Mouse (Mus musculus): ENCODE measurements around the gene Ly6g6c. TPM values are rescaled to one million over a fixed set of nuclear protein-coding genes. Genes with fewer than 3 reads are reported as not detected.

The Ly6g6c gene
- polyA plus RNA-seq, 1 experiment, result 146 TPM

GRCm38 (mm10) chr17:35058911-35059892, 6.0 kb upstream of the Ly6g6c start, which contains the start of gene Ddah2:
TSS of gene Ddah2 (plus strand) at chr17:35059035.
- Histone ChIP-seq H3K4me1 (ENCODE audit: control insufficient read depth, insufficient read depth, low read length) (peaks cover 23% of the 10 kb centered on the region), H3K27me3 (ENCODE audit: control insufficient read depth, insufficient read depth, low read length) (no peaks in the 10 kb centered on the region), H3K4me3 (ENCODE audit: control insufficient read depth, low read depth, low read length) (peak within 1 kb of the TSS; percentile 84), H3K27ac (ENCODE audit: control insufficient read depth, insufficient read depth, low read depth, low read length) (peak within 1 kb of the TSS; percentile 50), H3K36me3 (ENCODE audit: control insufficient read depth, insufficient read depth, low read length) (no peaks in the 10 kb centered on the region)
- TF ChIP-seq POLR2A (IDR thresholded peaks at IDR 0.05; ENCODE audit: control insufficient read depth, low read depth, low read length), result no peak; the same call in 1 of the 2 replicates
- TF ChIP-seq CTCF (IDR thresholded peaks at IDR 0.05; ENCODE audit: control insufficient read depth, insufficient read depth, insufficient replicate concordance, low read depth, low read length), result 0 out of 2 replicates have a peak, but pooled peaks have one; percentile 25

DNA sequence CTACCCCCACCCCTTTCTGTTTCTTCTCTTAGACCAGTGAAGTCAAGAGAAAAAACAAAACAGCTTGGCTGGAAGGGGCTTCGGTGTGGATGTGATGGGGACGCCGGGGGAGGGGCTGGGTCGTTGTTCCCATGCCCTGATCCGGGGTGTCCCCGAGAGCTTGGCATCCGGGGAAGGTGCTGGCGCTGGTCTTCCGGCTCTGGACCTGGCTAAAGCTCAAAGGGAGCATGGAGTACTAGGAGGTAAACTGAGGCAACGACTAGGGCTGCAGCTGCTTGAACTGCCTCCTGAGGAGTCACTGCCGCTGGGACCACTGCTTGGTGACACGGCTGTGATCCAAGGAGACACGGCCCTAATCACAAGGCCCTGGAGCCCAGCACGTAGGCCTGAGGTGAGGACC, 5.1 kb upstream of the Ly6g6c start:
- H3K27ac ChIP-seq (ENCODE audit: control insufficient read depth, insufficient read depth, low read depth, low read length), result no peak overlapping the region
- H3K27me3 ChIP-seq (ENCODE audit: control insufficient read depth, insufficient read depth, low read length), result 0 out of 2 replicates have a peak, but pooled peaks cover 2% of the 10 kb centered on the region
- H3K36me3 ChIP-seq (ENCODE audit: control insufficient read depth, insufficient read depth, low read length), result no peaks in the 10 kb centered on the region
- H3K4me3 ChIP-seq (ENCODE audit: control insufficient read depth, low read depth, low read length), result peak overlapping the region; percentile 84
- TF ChIP-seq CTCF (IDR thresholded peaks at IDR 0.05; ENCODE audit: control insufficient read depth, insufficient read depth, insufficient replicate concordance, low read depth, low read length), result no peak
- no peak for TF ChIP-seq POLR2A (IDR thresholded peaks at IDR 0.05; ENCODE audit: control insufficient read depth, low read depth, low read length)
- peaks cover 28% of the 10 kb centered on the region for H3K4me1 ChIP-seq (ENCODE audit: control insufficient read depth, insufficient read depth, low read length)

- Histone ChIP-seq H3K36me3 (ENCODE audit: control insufficient read depth, insufficient read depth, low read length) (no peaks in the 10 kb centered on the region), H3K27ac (ENCODE audit: control insufficient read depth, insufficient read depth, low read depth, low read length) (no peak overlapping the region), H3K4me1 (ENCODE audit: control insufficient read depth, insufficient read depth, low read length) (peaks cover 34% of the 10 kb centered on the region)
These were observed 4.4 kb upstream of the Ly6g6c start for GRCm38 (mm10) chr17:35060737-35061297.

GRCm38 (mm10) chr17:35061299-35061698, 3.9 kb upstream of the Ly6g6c start:
- Histone ChIP-seq H3K4me3 (ENCODE audit: control insufficient read depth, low read depth, low read length) (no peak overlapping the region), H3K36me3 (ENCODE audit: control insufficient read depth, insufficient read depth, low read length) (no peaks in the 10 kb centered on the region), H3K27ac (ENCODE audit: control insufficient read depth, insufficient read depth, low read depth, low read length) (no peak overlapping the region), H3K27me3 (ENCODE audit: control insufficient read depth, insufficient read depth, low read length) (peaks cover 7% of the 10 kb centered on the region; the same call in 1 of the 2 replicates), H3K4me1 (ENCODE audit: control insufficient read depth, insufficient read depth, low read length) (peaks cover 34% of the 10 kb centered on the region)
- no peak for TF ChIP-seq POLR2A (IDR thresholded peaks at IDR 0.05; ENCODE audit: control insufficient read depth, low read depth, low read length)
- TF ChIP-seq CTCF (IDR thresholded peaks at IDR 0.05; ENCODE audit: control insufficient read depth, insufficient read depth, insufficient replicate concordance, low read depth, low read length), result no peak

More at GRCm38 (mm10) chr17:35060737-35061297, 4.4 kb upstream of the Ly6g6c start:
- Histone ChIP-seq H3K4me3 (ENCODE audit: control insufficient read depth, low read depth, low read length) (peak overlapping the region; percentile 84; the same call in 1 of the 2 replicates), H3K27me3 (ENCODE audit: control insufficient read depth, insufficient read depth, low read length) (peaks cover 5% of the 10 kb centered on the region; the same call in 1 of the 2 replicates)
- TF ChIP-seq CTCF (IDR thresholded peaks at IDR 0.05; ENCODE audit: control insufficient read depth, insufficient read depth, insufficient replicate concordance, low read depth, low read length), result no peak
- TF ChIP-seq POLR2A (IDR thresholded peaks at IDR 0.05; ENCODE audit: control insufficient read depth, low read depth, low read length), result no peak

DNA sequence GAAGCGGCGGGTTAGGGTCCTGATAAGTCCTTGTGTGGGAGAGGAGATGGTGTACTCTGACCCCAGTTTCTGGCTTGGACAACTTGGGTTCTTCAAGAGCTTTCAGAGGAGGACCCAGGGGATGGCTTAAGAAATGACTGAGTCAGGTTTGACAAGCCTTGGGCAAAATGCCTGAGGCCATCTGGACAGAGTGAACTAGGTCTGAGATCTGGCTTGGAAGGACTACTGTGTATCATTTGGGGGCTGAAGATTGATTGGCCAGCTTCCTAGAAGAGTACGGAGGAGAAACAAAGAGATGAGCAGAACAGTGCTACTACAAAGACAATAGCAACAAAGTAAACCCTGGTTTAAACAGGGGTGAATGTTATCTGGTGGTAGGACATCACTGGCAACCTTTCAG, 1.7 kb upstream of the Ly6g6c start:
- Histone ChIP-seq H3K36me3 (ENCODE audit: control insufficient read depth, insufficient read depth, low read length) (no peaks in the 10 kb centered on the region), H3K27me3 (ENCODE audit: control insufficient read depth, insufficient read depth, low read length) (peaks cover 7% of the 10 kb centered on the region; the same call in 1 of the 2 replicates), H3K4me1 (ENCODE audit: control insufficient read depth, insufficient read depth, low read length) (peaks cover 32% of the 10 kb centered on the region), H3K4me3 (ENCODE audit: control insufficient read depth, low read depth, low read length) (peak overlapping the region; percentile 21), H3K27ac (ENCODE audit: control insufficient read depth, insufficient read depth, low read depth, low read length) (no peak overlapping the region)
- TF ChIP-seq POLR2A (IDR thresholded peaks at IDR 0.05; ENCODE audit: control insufficient read depth, low read depth, low read length) (no peak), CTCF (IDR thresholded peaks at IDR 0.05; ENCODE audit: control insufficient read depth, insufficient read depth, insufficient replicate concordance, low read depth, low read length) (no peak)

DNA sequence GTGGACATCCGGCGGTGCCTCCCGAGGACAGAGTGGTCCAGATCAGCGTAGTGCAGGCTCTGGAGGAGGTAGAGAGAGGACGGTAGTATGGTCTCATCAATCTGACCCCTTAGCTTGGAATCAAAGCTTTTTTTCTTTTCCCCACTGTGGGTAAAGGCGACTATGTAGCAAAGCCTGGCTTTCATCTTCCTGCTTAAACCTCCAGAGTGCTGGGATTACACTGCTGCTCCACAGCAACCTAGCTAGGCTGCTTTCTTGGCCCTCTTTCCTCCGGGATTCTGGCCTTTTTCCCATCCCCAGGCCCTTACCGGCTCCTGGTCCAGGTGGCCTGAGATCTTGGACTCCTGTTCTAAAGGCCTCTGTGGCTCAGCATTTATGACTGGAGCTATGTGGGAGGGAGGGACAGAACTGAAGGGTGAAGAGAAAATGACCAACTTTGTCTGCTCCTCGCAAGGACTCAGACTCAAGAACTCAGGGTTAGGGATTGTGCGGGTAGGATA, 760 bp upstream of the Ly6g6c start:
- Histone ChIP-seq H3K4me1 (ENCODE audit: control insufficient read depth, insufficient read depth, low read length) (peaks cover 29% of the 10 kb centered on the region), H3K4me3 (ENCODE audit: control insufficient read depth, low read depth, low read length) (peak overlapping the region; percentile 63), H3K36me3 (ENCODE audit: control insufficient read depth, insufficient read depth, low read length) (no peaks in the 10 kb centered on the region), H3K27ac (ENCODE audit: control insufficient read depth, insufficient read depth, low read depth, low read length) (peak overlapping the region; percentile 41; the same call in 1 of the 2 replicates), H3K27me3 (ENCODE audit: control insufficient read depth, insufficient read depth, low read length) (peaks cover 7% of the 10 kb centered on the region; the same call in 1 of the 2 replicates)
- TF ChIP-seq POLR2A (IDR thresholded peaks at IDR 0.05; ENCODE audit: control insufficient read depth, low read depth, low read length) (no peak), CTCF (IDR thresholded peaks at IDR 0.05; ENCODE audit: control insufficient read depth, insufficient read depth, insufficient replicate concordance, low read depth, low read length) (no peak)
